Mouse (Mus musculus): ENCODE results near the gene Tmprss6. TPM values are rescaled to one million over a fixed set of nuclear protein-coding genes. Genes with fewer than 3 reads are reported as not detected.

Tmprss6 gene
- polyA plus RNA-seq, 1 experiment: 0.74 TPM

DNA sequence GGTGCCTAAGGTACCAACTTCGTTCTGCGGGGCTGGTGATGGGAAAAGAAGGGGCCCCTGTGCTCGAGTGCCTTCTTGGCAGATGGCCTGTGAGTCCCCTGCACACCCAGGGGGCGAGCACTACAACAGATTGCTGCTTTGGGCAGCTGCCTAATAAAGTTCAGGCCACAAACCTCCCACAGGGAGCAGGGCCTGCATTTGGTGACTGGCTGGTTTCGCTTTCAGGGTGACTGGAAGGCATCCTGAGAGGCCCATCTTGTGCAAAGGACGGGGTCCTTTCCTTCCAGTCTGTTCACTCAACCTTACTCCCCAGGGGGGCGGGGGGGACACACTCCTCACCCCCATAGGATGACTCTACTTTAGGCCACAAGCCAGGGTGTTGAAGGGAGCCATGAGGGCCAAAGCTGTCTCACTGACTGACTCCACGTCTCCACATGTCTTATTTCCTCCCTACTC lies 41.7 kb upstream of the Tmprss6 start:
- H3K36me3 ChIP-seq (ENCODE audit: control insufficient read depth, insufficient read depth, low read length): no peaks in the 10 kb centered on the region
- H3K4me3 ChIP-seq (ENCODE audit: control insufficient read depth, low read depth, low read length): no peak overlapping the region
- no peak for TF ChIP-seq POLR2A (IDR thresholded peaks at IDR 0.05; ENCODE audit: control insufficient read depth, low read depth, low read length)
- no peak for TF ChIP-seq CTCF (IDR thresholded peaks at IDR 0.05; ENCODE audit: control insufficient read depth, insufficient read depth, insufficient replicate concordance, low read depth, low read length)
- no peak overlapping the region for H3K27ac ChIP-seq (ENCODE audit: control insufficient read depth, insufficient read depth, low read depth, low read length)
- no peaks in the 10 kb centered on the region for H3K27me3 ChIP-seq (ENCODE audit: control insufficient read depth, insufficient read depth, low read length)
- H3K4me1 ChIP-seq (ENCODE audit: control insufficient read depth, insufficient read depth, low read length): peaks cover 12% of the 10 kb centered on the region

DNA sequence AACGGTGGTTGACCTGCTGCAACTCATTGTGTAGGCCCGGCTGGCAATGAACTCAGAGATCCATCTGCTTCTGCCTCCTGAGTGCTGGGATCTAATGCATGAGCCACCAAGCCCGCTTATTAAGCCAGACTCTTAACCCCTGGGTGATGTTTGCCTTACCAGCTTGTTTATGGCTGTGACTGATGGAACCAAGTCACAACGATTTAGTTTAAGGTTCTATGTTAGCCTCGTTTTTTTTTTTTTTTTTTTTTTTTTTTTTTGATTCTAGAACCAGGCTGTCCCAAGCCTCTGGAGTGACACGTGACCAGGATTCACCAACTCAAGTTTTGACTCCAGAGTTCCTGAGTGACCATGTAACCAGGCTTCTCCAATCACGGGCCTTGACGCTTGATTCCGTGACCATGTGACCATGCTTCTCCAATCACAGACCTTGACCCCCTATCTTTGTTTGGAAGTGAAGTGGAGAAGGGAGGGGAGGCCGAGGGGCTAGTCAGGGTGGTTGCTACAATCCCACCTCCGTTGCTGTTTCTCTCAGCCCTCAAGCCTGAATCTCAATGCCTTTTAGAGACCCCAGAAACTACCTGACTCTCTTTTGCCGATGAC lies 41.0 kb upstream of the Tmprss6 start:
- H3K4me1 ChIP-seq (ENCODE audit: control insufficient read depth, insufficient read depth, low read length): peaks cover 12% of the 10 kb centered on the region
- H3K36me3 ChIP-seq (ENCODE audit: control insufficient read depth, insufficient read depth, low read length): no peaks in the 10 kb centered on the region
- TF ChIP-seq CTCF (IDR thresholded peaks at IDR 0.05; ENCODE audit: control insufficient read depth, insufficient read depth, insufficient replicate concordance, low read depth, low read length): no peak
- TF ChIP-seq POLR2A (IDR thresholded peaks at IDR 0.05; ENCODE audit: control insufficient read depth, low read depth, low read length): no peak
- no peaks in the 10 kb centered on the region for H3K27me3 ChIP-seq (ENCODE audit: control insufficient read depth, insufficient read depth, low read length)
- H3K27ac ChIP-seq (ENCODE audit: control insufficient read depth, insufficient read depth, low read depth, low read length): no peak overlapping the region
- no peak overlapping the region for H3K4me3 ChIP-seq (ENCODE audit: control insufficient read depth, low read depth, low read length)

DNA sequence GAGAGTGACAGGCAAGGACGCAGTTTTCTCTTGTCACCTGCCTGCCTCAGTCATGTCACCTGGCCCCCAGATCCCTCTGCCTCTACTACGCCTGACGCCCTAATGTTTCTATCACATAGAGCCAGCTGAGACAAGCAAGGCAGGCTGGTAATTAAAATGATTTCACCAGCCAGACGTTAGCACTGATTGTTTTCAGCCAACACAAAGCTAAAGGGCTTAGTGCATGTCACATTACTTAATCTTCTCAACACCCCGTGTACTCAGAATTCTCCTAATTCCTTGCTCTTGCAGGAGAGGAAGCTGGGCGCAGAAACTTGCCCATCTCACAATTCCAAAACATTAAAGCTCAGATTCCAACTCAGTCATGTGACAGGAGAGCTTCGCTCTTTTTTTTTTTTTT lies 40.0 kb upstream of the Tmprss6 start:
- TF ChIP-seq CTCF (IDR thresholded peaks at IDR 0.05; ENCODE audit: control insufficient read depth, insufficient read depth, insufficient replicate concordance, low read depth, low read length) (no peak), POLR2A (IDR thresholded peaks at IDR 0.05; ENCODE audit: control insufficient read depth, low read depth, low read length) (no peak)
- Histone ChIP-seq H3K36me3 (ENCODE audit: control insufficient read depth, insufficient read depth, low read length) (no peaks in the 10 kb centered on the region), H3K4me3 (ENCODE audit: control insufficient read depth, low read depth, low read length) (no peak overlapping the region)

DNA sequence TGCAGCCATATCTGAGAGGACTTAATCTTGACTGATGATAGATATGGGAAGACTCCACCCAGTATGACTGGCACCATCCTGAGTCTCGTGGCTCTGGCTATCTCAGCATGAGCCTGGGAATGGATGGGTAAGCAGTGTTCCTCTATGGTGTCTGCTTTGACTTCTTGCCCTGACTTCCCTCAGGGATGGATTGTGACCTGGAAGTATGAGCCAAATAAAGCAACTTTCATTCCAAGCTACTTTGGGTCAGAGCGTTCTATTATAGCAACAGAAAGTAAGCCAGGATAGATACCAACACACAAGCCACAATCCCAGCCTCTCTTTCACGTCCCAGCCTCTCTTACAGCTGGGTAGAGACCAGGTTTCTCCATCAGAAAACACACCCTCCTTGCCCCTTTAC lies 37.1 kb upstream of the Tmprss6 start:
- TF ChIP-seq POLR2A (IDR thresholded peaks at IDR 0.05; ENCODE audit: control insufficient read depth, low read depth, low read length) (no peak), CTCF (IDR thresholded peaks at IDR 0.05; ENCODE audit: control insufficient read depth, insufficient read depth, insufficient replicate concordance, low read depth, low read length) (no peak)
- H3K27me3 ChIP-seq (ENCODE audit: control insufficient read depth, insufficient read depth, low read length): no peaks in the 10 kb centered on the region
- no peak overlapping the region for H3K27ac ChIP-seq (ENCODE audit: control insufficient read depth, insufficient read depth, low read depth, low read length)
- H3K4me1 ChIP-seq (ENCODE audit: control insufficient read depth, insufficient read depth, low read length): peaks cover 9% of the 10 kb centered on the region
- no peak overlapping the region for H3K4me3 ChIP-seq (ENCODE audit: control insufficient read depth, low read depth, low read length)
- H3K36me3 ChIP-seq (ENCODE audit: control insufficient read depth, insufficient read depth, low read length): no peaks in the 10 kb centered on the region

More for the DNA sequence above, 40.0 kb upstream of the Tmprss6 start:
- Histone ChIP-seq H3K27ac (ENCODE audit: control insufficient read depth, insufficient read depth, low read depth, low read length) (no peak overlapping the region), H3K4me1 (ENCODE audit: control insufficient read depth, insufficient read depth, low read length) (peaks cover 12% of the 10 kb centered on the region), H3K27me3 (ENCODE audit: control insufficient read depth, insufficient read depth, low read length) (no peaks in the 10 kb centered on the region)

DNA sequence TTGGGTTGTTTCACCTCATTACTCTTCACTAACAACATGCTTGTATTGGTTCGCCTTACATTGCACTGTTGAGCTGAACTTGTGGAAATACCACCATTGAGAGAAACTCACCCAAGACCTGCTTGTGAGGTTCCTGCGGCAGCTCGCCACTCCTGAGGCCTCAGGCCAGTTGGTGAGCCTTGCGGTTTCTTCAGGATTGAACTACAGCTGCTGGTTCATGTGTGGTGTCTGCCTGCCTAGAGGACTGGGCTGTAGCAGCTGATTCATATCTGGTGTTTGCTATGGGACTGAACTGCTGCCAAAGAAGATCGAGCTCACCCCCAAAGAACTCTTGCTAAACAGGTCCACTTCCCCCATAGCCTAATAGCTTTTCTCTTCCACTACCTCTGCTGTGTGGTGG lies 36.4 kb upstream of the Tmprss6 start:
- Histone ChIP-seq H3K4me1 (ENCODE audit: control insufficient read depth, insufficient read depth, low read length) (peaks cover 4% of the 10 kb centered on the region), H3K27ac (ENCODE audit: control insufficient read depth, insufficient read depth, low read depth, low read length) (no peak overlapping the region), H3K36me3 (ENCODE audit: control insufficient read depth, insufficient read depth, low read length) (no peaks in the 10 kb centered on the region), H3K4me3 (ENCODE audit: control insufficient read depth, low read depth, low read length) (no peak overlapping the region), H3K27me3 (ENCODE audit: control insufficient read depth, insufficient read depth, low read length) (no peaks in the 10 kb centered on the region)
- TF ChIP-seq POLR2A (IDR thresholded peaks at IDR 0.05; ENCODE audit: control insufficient read depth, low read depth, low read length) (no peak), CTCF (IDR thresholded peaks at IDR 0.05; ENCODE audit: control insufficient read depth, insufficient read depth, insufficient replicate concordance, low read depth, low read length) (no peak)

DNA sequence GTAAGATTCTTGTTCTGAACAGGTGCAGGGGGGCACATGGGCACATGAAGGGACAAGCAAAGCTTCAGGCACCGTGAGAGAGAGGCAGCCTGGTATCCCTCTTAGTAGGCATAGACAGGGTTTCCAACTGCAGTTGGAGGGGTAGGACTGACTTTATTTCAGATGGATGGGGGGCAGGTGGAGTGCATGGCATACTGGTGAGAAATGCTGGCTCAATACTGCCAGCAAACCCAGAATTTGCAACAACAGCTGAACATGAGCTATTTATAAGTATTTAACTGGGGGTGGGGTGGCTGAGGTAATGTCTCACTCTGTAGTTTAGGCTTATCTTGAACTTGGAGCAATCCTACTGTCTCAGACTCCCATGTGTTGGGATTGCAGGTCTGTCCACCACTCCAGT lies 35.6 kb upstream of the Tmprss6 start:
- H3K4me1 ChIP-seq (ENCODE audit: control insufficient read depth, insufficient read depth, low read length): no peaks in the 10 kb centered on the region
- H3K27me3 ChIP-seq (ENCODE audit: control insufficient read depth, insufficient read depth, low read length): no peaks in the 10 kb centered on the region
- no peak for TF ChIP-seq POLR2A (IDR thresholded peaks at IDR 0.05; ENCODE audit: control insufficient read depth, low read depth, low read length)
- no peak for TF ChIP-seq CTCF (IDR thresholded peaks at IDR 0.05; ENCODE audit: control insufficient read depth, insufficient read depth, insufficient replicate concordance, low read depth, low read length)
- no peak overlapping the region for H3K27ac ChIP-seq (ENCODE audit: control insufficient read depth, insufficient read depth, low read depth, low read length)
- no peak overlapping the region for H3K4me3 ChIP-seq (ENCODE audit: control insufficient read depth, low read depth, low read length)
- no peaks in the 10 kb centered on the region for H3K36me3 ChIP-seq (ENCODE audit: control insufficient read depth, insufficient read depth, low read length)

DNA sequence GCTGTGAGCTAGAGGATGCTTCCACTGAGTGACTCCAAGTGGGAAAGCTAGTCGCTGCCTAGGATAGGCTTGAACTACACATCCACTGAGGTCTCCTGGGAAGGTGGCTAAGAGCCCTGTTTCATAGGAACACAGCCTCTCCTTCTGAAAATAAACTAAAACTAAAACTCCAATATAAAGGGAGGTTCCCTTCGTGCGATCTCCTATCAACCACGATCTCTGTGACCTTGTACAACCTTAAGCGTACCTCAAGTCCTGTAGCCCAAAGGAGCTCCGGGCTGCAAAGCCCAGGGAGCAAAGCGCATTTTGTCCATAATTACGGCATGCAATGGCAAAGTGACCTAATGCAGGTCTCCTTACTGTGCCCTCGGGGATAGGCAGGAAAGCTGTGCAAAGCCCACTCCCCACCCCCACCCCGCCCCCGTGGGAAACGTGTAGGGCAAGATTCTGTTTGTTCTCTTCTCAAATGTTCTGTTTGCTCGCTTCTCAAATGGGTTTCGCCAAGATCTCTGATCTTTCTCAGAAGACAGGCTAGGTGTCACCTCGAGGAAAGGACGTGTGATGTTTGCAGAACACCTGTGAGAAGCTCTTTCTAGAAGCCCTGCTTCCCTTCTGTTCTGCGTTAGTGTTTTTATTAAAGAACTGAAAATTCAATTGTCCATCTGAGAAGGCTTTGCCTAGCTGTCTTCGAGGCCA lies 34.2 kb upstream of the Tmprss6 start:
- Histone ChIP-seq H3K4me1 (ENCODE audit: control insufficient read depth, insufficient read depth, low read length) (no peaks in the 10 kb centered on the region), H3K27me3 (ENCODE audit: control insufficient read depth, insufficient read depth, low read length) (no peaks in the 10 kb centered on the region), H3K4me3 (ENCODE audit: control insufficient read depth, low read depth, low read length) (no peak overlapping the region), H3K27ac (ENCODE audit: control insufficient read depth, insufficient read depth, low read depth, low read length) (no peak overlapping the region), H3K36me3 (ENCODE audit: control insufficient read depth, insufficient read depth, low read length) (no peaks in the 10 kb centered on the region)
- no peak for TF ChIP-seq CTCF (IDR thresholded peaks at IDR 0.05; ENCODE audit: control insufficient read depth, insufficient read depth, insufficient replicate concordance, low read depth, low read length)
- no peak for TF ChIP-seq POLR2A (IDR thresholded peaks at IDR 0.05; ENCODE audit: control insufficient read depth, low read depth, low read length)
